Mouse (Mus musculus) bone marrow, adult 2 months (tissue): ENCODE measurements at regions not wholly inside any gene's neighbourhood (a gene's known extent, or its start where the extent isn't known, plus 50 kb on each side); places are given as distances from the start of the nearest gene placed in this dataset.

Experiments
- CTCF ChIP-seq: fragments of 200-500 bp; IDR thresholded peaks from 2 replicates; pipeline ENCODE4 v1.5.1; 2011; ENCODE audit warnings: low read length, control low read depth; ENCODE audit not compliant: control insufficient read depth, insufficient read depth
- POLR2A ChIP-seq: fragments of 200-500 bp; IDR thresholded peaks from 2 replicates; pipeline ENCODE4 v1.6.1; 2011; ENCODE audit warnings: low read depth, mild to moderate bottlenecking, control low read depth, low read length, borderline replicate concordance; ENCODE audit not compliant: control insufficient read depth

DNA sequence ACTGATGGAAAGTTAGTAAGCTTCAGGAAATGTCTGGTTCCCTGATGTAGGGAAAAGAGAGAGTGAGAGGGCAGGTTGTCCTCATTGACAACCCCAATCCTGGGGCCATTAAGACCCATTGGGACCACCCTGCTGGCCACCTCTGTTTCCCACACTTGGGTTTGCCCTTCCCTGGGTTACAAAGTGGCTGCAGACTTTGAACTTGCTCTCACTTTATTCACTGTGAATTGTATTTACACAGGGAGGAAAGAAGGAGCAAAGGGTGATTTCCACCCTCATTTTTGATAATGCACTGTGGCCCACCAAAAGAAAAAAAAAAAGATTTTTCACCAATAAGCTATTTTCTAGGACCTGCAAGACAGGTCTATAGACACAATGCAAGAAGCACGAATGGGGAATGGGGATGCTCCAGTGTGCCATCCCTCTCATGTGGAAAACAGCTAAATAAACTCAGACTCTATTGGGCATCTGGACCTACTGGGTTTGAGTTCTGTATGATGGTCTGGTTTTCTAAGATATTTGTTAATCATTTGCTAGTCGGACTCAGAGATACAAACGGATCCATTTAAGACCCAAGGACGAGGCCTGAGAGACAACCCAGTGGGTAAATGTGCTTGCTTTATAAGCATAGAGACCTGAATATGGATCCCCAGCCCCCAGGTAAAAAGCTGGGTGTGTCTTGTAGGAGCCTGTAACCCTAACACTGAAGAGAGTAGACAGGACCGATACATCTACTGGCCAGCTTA is 50.2 kb upstream of the Ttc29 start:
- no peak for TF ChIP-seq CTCF
- TF ChIP-seq POLR2A = no peak
